In the genomic region with DNA sequence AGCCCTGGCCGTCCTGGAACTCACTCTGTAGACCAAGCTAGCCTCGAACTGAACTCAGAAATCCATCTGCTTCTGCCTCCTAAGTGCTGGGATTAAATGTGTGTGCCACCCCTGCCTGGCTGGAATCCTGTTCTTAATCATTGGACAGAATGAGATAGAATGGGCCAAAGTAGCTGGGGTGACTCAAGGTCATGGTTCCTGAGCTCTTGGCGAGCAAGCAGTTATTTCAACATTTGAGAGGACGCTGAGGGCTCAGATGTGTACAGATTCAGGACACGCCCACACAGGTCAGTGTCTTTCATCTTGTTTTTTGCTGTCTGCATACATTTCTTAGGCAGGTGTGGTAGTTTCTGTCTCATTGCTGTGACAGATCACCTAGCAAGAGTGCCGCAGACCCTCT, we compare ENCODE assay signal across 17 mouse cellular contexts. TPM values are rescaled to one million over a fixed set of nuclear protein-coding genes. Genes with fewer than 3 reads are reported as not detected.
DNase-seq lines count a peak whose midpoint lies in the region; TF ChIP-seq lines count a peak whose summit lies in the region.
"Had no signal": no experiment of that assay in that cellular context is flagged by ENCODE, and none has a peak within 500 bp of the region (broad histone marks: within the 10 kb centered on the region; RNA-seq: fewer than 3 reads in every experiment).

No protein-coding gene starts in this region.

- H3K27me3 ChIP-seq in heart, adult 2 months (ENCODE audit: control insufficient read depth, insufficient read depth, low read length): no peaks in the 10 kb centered on the region
- H3K27me3 ChIP-seq: CH12.LX; forebrain, embryonic 13.5 days; heart, embryonic 13.5 days; hindbrain, embryonic 15.5 days; Patski had no signal

- H3K9ac ChIP-seq in heart, adult 2 months (ENCODE audit: low read depth, low read length): no peak overlapping the region
- H3K9ac ChIP-seq: forebrain, embryonic 13.5 days; forebrain, postnatal 0 days; heart, embryonic 13.5 days; hindbrain, embryonic 15.5 days had no signal

- 85% methylated on average over 6 of the region's 6 CpGs for WGBS in heart, adult 2 months

- DNase-seq in heart, adult 11 months: peak; percentile 51
- DNase-seq in heart, adult 2 months: no peak
- DNase-seq in ovary, adult 18-20 months (ENCODE audit: low spot score): peak; percentile 23
- no peak for DNase-seq in ovary, postnatal 10 days (ENCODE audit: low spot score)
- DNase-seq in adrenal gland, postnatal 14 days: peak; percentile 23
- no peak for DNase-seq in cerebellum, adult 11-12 months
- DNase-seq: cerebellum, adult 9-11 months; cerebellum, postnatal 36 days; forebrain, postnatal 0 days; gastrocnemius, postnatal 14 days; heart, postnatal 36 days had no signal

- H3K4me3 ChIP-seq in heart, adult 2 months: no peak overlapping the region
- H3K4me3 ChIP-seq: embryonic facial prominence, embryonic 10.5 days; forebrain, embryonic 13.5 days; heart, embryonic 13.5 days; hindbrain, embryonic 15.5 days had no signal

- no peak for TF ChIP-seq CTCF in heart, adult 2 months (IDR thresholded peaks at IDR 0.05)

- TF ChIP-seq EP300 in heart, adult 2 months (IDR thresholded peaks at IDR 0.05; ENCODE audit: insufficient read depth, low read depth, low read length): no peak

- intact Hi-C loops in heart, adult 2 months (cut with DNase I): no loop called here

- H3K36me3 ChIP-seq in heart, adult 2 months (ENCODE audit: control insufficient read depth, insufficient read depth, low read length): no peaks in the 10 kb centered on the region
- H3K36me3 ChIP-seq: embryonic facial prominence, embryonic 10.5 days; heart, embryonic 13.5 days; hindbrain, embryonic 15.5 days had no signal

- no peak overlapping the region for H3K27ac ChIP-seq in heart, adult 2 months
- H3K27ac ChIP-seq: embryonic facial prominence, embryonic 10.5 days; forebrain, embryonic 13.5 days; heart, embryonic 13.5 days; hindbrain, embryonic 15.5 days had no signal

- no peaks in the 10 kb centered on the region for H3K4me1 ChIP-seq in heart, adult 2 months (ENCODE audit: control insufficient read depth, insufficient read depth, low read length)
- H3K4me1 ChIP-seq: embryonic facial prominence, embryonic 10.5 days; heart, embryonic 13.5 days had no signal

- no peaks in the 10 kb centered on the region for H3K79me2 ChIP-seq in heart, adult 2 months (replicated peaks; ENCODE audit: control insufficient read depth, insufficient read depth, low read length)

- TF ChIP-seq POLR2A in heart, adult 2 months (IDR thresholded peaks at IDR 0.05; ENCODE audit: insufficient read depth, low read depth, low read length): no peak

RNA-seq across cellular contexts. Expression of a gene that starts 24.7 kb away (rescaled TPM):
- 1 to 10 TPM in 1 of 2 experiments, under 1 TPM in 1; 0.70 to 1.0 TPM for total RNA-seq in heart, adult 2 months (2021)
- polyA plus RNA-seq in heart, adult 2 months (2012; rRNA removed): 0.88 and 1.7 TPM in 2 replicates
- 15.9 and 19.6 TPM in 2 replicates for total RNA-seq in adrenal gland, postnatal 14 days (2021)
- polyA plus RNA-seq: forebrain, embryonic 13.5 days had no signal

Comparison
In these comparisons a context has a peak if more than half of its experiments do, and no peak if none do; other contexts are left out.
1. DNase-seq: peak in heart, adult 11 months (single experiment), ovary, adult 18-20 months (single experiment) and adrenal gland, postnatal 14 days (single experiment); none in heart, adult 2 months (0 of 2), ovary, postnatal 10 days (single experiment) and cerebellum, adult 11-12 months (single experiment).